Mouse (Mus musculus) ES-E14 (cell line): ENCODE data around the gene Zg16.

Experiments used
- CHD2 ChIP-seq: IDR thresholded peaks from 2 replicates; pipeline ENCODE4 v1.6.1; 2014; ENCODE audit warnings: mild to moderate bottlenecking, low read depth, low read length, inconsistent platforms
- MAFK ChIP-seq: IDR thresholded peaks from 2 replicates; pipeline ENCODE4 v1.6.1; 2014; ENCODE audit warnings: mild to moderate bottlenecking, low read depth, low read length, inconsistent platforms; ENCODE audit not compliant: insufficient read depth
- ZNF384 ChIP-seq: IDR thresholded peaks from 2 replicates; pipeline ENCODE4 v1.6.1; 2012; ENCODE audit warnings: low read depth, low read length, inconsistent platforms

DNA sequence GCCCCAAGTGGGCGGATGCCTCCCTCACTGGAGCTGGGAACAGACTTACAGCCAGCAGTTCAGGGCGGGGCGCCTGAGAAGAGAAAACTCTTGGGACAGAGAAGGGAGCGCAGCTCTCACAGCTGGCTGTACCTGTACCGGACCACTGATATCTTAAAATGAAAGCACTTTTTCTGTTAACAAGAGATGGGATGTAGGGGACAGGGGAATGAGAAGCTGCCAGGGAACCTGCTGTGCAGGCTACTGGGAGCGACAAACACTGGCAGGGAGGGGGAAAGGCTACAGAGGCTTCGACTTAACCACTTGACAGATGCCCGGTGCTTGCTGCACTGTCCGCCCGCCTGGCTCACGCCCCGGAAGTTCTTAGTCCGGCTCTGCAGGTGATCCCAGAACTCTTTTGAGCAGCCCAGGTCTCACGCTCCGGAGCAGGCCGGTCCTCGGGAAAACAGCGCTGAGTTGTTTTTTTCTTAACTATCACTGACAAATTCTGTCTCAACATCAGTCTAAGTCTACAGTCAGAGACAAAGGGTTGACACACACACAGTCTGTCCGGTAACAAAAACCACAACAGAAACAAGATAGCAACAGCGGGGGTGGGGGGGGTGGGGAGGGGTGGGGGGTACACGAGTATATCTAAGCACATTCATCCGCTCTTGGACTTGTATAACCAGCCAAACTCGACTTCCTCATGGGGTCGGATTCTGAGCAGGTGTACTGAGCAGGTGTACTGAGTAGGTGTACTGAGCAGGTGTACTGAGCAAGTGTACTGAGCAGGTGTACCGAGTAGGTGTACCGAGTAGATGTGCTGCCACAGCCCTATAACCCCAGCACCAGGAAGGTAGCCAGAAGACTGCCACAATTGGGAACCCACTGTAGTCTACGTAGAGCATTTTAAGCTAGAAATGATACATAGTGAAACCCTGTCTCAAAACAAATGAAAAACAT, 2.0 kb upstream of the Zg16 start:
- TF ChIP-seq ZNF384 (no peak), MAFK (no peak), CHD2 (no peak)
